Mouse (Mus musculus) embryonic facial prominence, embryonic 13.5 days (tissue): ENCODE results near the gene Tfdp1. TPM values are rescaled to one million over a fixed set of nuclear protein-coding genes. Genes with fewer than 3 reads are reported as not detected.

Experiments used
- polyA plus RNA-seq: library from polyadenylated mRNA; unstranded; fragments of >200 nt; fragmentation: Nextera tagmentation; extraction: Ambion mirVana; gene quantifications from 2 replicates; pipeline ENCODE4 v1.2.1, GENCODE M21; 2015

Tfdp1 gene
- polyA plus RNA-seq, 1 experiment from 2014 or later: 166 TPM

Other genes starting within 250 kb of the Tfdp1 start
- 48.9 and 50.1 TPM in 2 replicates for gene Pcid2, start 233.3 kb upstream of the Tfdp1 start, polyA plus RNA-seq
- 89.4 and 100 TPM in 2 replicates for gene Cul4a, start 233.1 kb upstream of the Tfdp1 start, polyA plus RNA-seq
- 259 and 270 TPM in 2 replicates for gene Lamp1, start 179.6 kb upstream of the Tfdp1 start, polyA plus RNA-seq
- gene Grtp1, start 138.1 kb upstream of the Tfdp1 start, polyA plus RNA-seq: 14.3 and 17.3 TPM in 2 replicates
- 1.9 TPM in 1 of 2 replicates, not detected in the other for gene Adprhl1, start 84.6 kb upstream of the Tfdp1 start, polyA plus RNA-seq
- 33.2 and 33.4 TPM in 2 replicates for gene Dcun1d2, start 50.6 kb upstream of the Tfdp1 start, polyA plus RNA-seq
- gene Tmco3, start 50.6 kb upstream of the Tfdp1 start, polyA plus RNA-seq: 53.1 and 62.3 TPM in 2 replicates
- gene Atp4b, start 58.1 kb downstream of the Tfdp1 start, polyA plus RNA-seq: not detected in 2 replicates
- gene Grk1, start 66.3 kb downstream of the Tfdp1 start, polyA plus RNA-seq: 0.03 TPM in 1 of 2 replicates, not detected in the other
- 0.38 TPM in 1 of 2 replicates, not detected in the other for gene Tmem255b, start 96.4 kb downstream of the Tfdp1 start, polyA plus RNA-seq
- gene Gas6, start 155.7 kb downstream of the Tfdp1 start, polyA plus RNA-seq: 15.4 and 17.5 TPM in 2 replicates
- gene 1700029H14Rik, start 223.7 kb downstream of the Tfdp1 start, polyA plus RNA-seq: not detected in 2 replicates